In the genomic region with DNA sequence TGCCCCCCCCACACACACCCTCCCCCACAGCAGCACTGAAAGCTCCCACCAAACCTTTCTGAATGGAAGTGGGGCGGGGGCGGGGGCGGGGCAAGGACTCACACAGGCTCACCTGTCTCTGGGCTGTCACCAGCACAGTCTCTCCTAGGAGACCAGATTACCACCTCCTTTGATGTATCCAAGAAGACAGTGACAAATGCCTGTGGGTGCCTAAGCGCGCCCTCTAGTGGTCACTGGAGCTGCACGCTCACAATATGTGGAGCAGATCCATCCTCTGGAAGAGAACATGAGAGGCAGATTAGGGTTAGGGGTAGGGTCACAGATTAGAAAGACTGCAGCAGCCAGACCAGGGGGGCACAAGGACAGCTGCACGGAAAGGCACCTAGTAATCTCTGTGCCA, we compare ENCODE assay signal across 9 mouse cellular contexts. TPM values are rescaled to one million over a fixed set of nuclear protein-coding genes. Genes with fewer than 3 reads are reported as not detected.
A peak's percentile ranks its signal among the peaks of the same experiment; 100 is the strongest.
DNase-seq lines count a peak whose midpoint lies in the region; ATAC-seq lines count a peak whose summit lies in the region.
"Had no signal": no experiment of that assay in that cellular context is flagged by ENCODE, and none has a peak within 500 bp of the region (broad histone marks: within the 10 kb centered on the region; RNA-seq: fewer than 3 reads in every experiment).

No protein-coding gene starts in this region.

- no peak overlapping the region for H3K9ac ChIP-seq in hindbrain, embryonic 13.5 days
- H3K9ac ChIP-seq: limb, embryonic 12.5 days had no signal

- no peak overlapping the region for H3K27ac ChIP-seq in hindbrain, embryonic 13.5 days
- H3K27ac ChIP-seq: limb, embryonic 12.5 days had no signal

- 7% methylated on average over 7 of the region's 7 CpGs for WGBS in hindbrain, embryonic 13.5 days

- H3K36me3 ChIP-seq in hindbrain, embryonic 13.5 days = peaks cover 23% of the 10 kb centered on the region
- H3K36me3 ChIP-seq: limb, embryonic 12.5 days had no signal

- H3K9me3 ChIP-seq in hindbrain, embryonic 13.5 days = peaks cover 5% of the 10 kb centered on the region

- no peaks in the 10 kb centered on the region for H3K4me1 ChIP-seq in hindbrain, embryonic 13.5 days (replicated peaks)
- H3K4me1 ChIP-seq: limb, embryonic 12.5 days had no signal

- H3K4me3 ChIP-seq in hindbrain, embryonic 13.5 days = no peak overlapping the region
- H3K4me3 ChIP-seq: limb, embryonic 12.5 days had no signal

- peak; percentile 85 for ATAC-seq in frontal cortex, adult (ENCODE audit: low TSS enrichment)
- ATAC-seq in hindbrain, embryonic 13.5 days (ENCODE audit: low FRiP score) = peak; percentile 59

- no peak overlapping the region for H3K4me2 ChIP-seq in hindbrain, embryonic 13.5 days
- H3K4me2 ChIP-seq: limb, embryonic 12.5 days had no signal

- DNase-seq in R1 (ENCODE audit: low read depth, low spot score) = peak; percentile 77
- peak; percentile 80 for DNase-seq in cerebellum, adult 8-10 months
- DNase-seq in layer of hippocampus, postnatal 14 days (ENCODE audit: low spot score in 2 of 2) = peak; percentile 70 to 83
- DNase-seq in lung, postnatal 36 days = peak; percentile 90
- DNase-seq in right cerebral cortex, adult 18-20 months = peak; percentile 79
- peak; percentile 52 for DNase-seq in urinary bladder, adult 2 months (ENCODE audit: low spot score)

- H3K27me3 ChIP-seq in hindbrain, embryonic 13.5 days = no peaks in the 10 kb centered on the region

RNA-seq across cellular contexts. Expression of gene Tff3, which starts 10.0 kb away (rescaled TPM):
- 3.5 and 3.9 TPM in 2 replicates for polyA plus RNA-seq in hindbrain, embryonic 13.5 days (2015; fragmentation: Nextera tagmentation; extraction: Ambion mirVana)
- not detected for total RNA-seq in layer of hippocampus, postnatal 14 days (2021)
- polyA plus RNA-seq in urinary bladder, adult 2 months (2012; rRNA removed) = not detected in 2 replicates
- polyA plus RNA-seq: limb, embryonic 12.5 days had no signal

RNA-seq across cellular contexts. Expression of gene Tff2, which starts 24.7 kb away (rescaled TPM):
- not detected in 2 replicates for polyA plus RNA-seq in hindbrain, embryonic 13.5 days (2015; fragmentation: Nextera tagmentation; extraction: Ambion mirVana)
- not detected for total RNA-seq in layer of hippocampus, postnatal 14 days (2021)
- polyA plus RNA-seq in urinary bladder, adult 2 months (2012; rRNA removed) = 0.17 TPM in 1 of 2 replicates, not detected in the other
- polyA plus RNA-seq: limb, embryonic 12.5 days had no signal

RNA-seq across cellular contexts. Expression of gene Tff1, which starts 45.6 kb away (rescaled TPM):
- polyA plus RNA-seq in hindbrain, embryonic 13.5 days (2015; fragmentation: Nextera tagmentation; extraction: Ambion mirVana) = not detected in 2 replicates
- not detected for total RNA-seq in layer of hippocampus, postnatal 14 days (2021)
- polyA plus RNA-seq in urinary bladder, adult 2 months (2012; rRNA removed) = not detected in 2 replicates
- polyA plus RNA-seq: limb, embryonic 12.5 days had no signal
